Mouse (Mus musculus) gastrocnemius, postnatal 25 days (tissue): ENCODE measurements around the gene Ubr2. TPM values are rescaled to one million over a fixed set of nuclear protein-coding genes. Genes with fewer than 3 reads are reported as not detected.

Experiments
- DNase-seq: peaks from one replicate; pipeline ENCODE4 v3.0.0; 2022
- total RNA-seq, 2 experiments: library from RNA; stranded (reverse); gene quantifications; 1 replicate in 1 of 2; 2 replicates in 1 of 2; pipeline ENCODE4 v1.2.3; 2021

Gene Ubr2
- total RNA-seq, 2 experiments from 2014 or later: 44.6 to 46.0 TPM

- no peak for DNase-seq
These were observed 7.1 kb downstream of the Ubr2 start for GRCm38 (mm10) chr17:47003305-47003704.

GRCm38 (mm10) chr17:47002401-47002800, 8.0 kb downstream of the Ubr2 start:
- DNase-seq: peak; percentile 55

GRCm38 (mm10) chr17:46998840-46999239, 11.5 kb downstream of the Ubr2 start:
- no peak for DNase-seq

- no peak for DNase-seq
These were observed 13.9 kb downstream of the Ubr2 start for GRCm38 (mm10) chr17:46996484-46996883.

- DNase-seq: no peak
These were observed 14.7 kb downstream of the Ubr2 start for GRCm38 (mm10) chr17:46995621-46996020.

GRCm38 (mm10) chr17:46994641-46995398, 15.5 kb downstream of the Ubr2 start:
- peak; percentile 32 for DNase-seq

- no peak for DNase-seq
These were observed 16.7 kb downstream of the Ubr2 start for GRCm38 (mm10) chr17:46993625-46994024.

GRCm38 (mm10) chr17:46987631-46988030, 22.7 kb downstream of the Ubr2 start:
- DNase-seq: no peak

- DNase-seq: no peak
These were observed 30.3 kb downstream of the Ubr2 start for GRCm38 (mm10) chr17:46980050-46980449.

GRCm38 (mm10) chr17:46975183-46975582, 35.2 kb downstream of the Ubr2 start:
- no peak for DNase-seq

GRCm38 (mm10) chr17:46972603-46973002, 37.8 kb downstream of the Ubr2 start:
- DNase-seq: no peak

- DNase-seq: no peak
These were observed 43.5 kb downstream of the Ubr2 start for GRCm38 (mm10) chr17:46966892-46967291.

GRCm38 (mm10) chr17:46963186-46963585, 47.2 kb downstream of the Ubr2 start:
- no peak for DNase-seq

- DNase-seq: no peak
These were observed 48.2 kb downstream of the Ubr2 start for GRCm38 (mm10) chr17:46962153-46962552.

- no peak for DNase-seq
These were observed 50.1 kb downstream of the Ubr2 start for GRCm38 (mm10) chr17:46960216-46960615.

- no peak for DNase-seq
These were observed 52.3 kb downstream of the Ubr2 start for GRCm38 (mm10) chr17:46958045-46958444.

GRCm38 (mm10) chr17:46946276-46946675, 64.1 kb downstream of the Ubr2 start:
- no peak for DNase-seq

GRCm38 (mm10) chr17:46942421-46942820, 67.9 kb downstream of the Ubr2 start:
- DNase-seq: no peak

GRCm38 (mm10) chr17:46940461-46940860, 69.9 kb downstream of the Ubr2 start:
- no peak for DNase-seq

GRCm38 (mm10) chr17:46933557-46934348, 76.6 kb downstream of the Ubr2 start:
- DNase-seq: no peak

GRCm38 (mm10) chr17:46932961-46933360, 77.4 kb downstream of the Ubr2 start:
- no peak for DNase-seq

GRCm38 (mm10) chr17:46929897-46930296, 80.5 kb downstream of the Ubr2 start:
- no peak for DNase-seq

- no peak for DNase-seq
These were observed 81.1 kb downstream of the Ubr2 start for GRCm38 (mm10) chr17:46929277-46929676.

GRCm38 (mm10) chr17:46927781-46928180, 82.6 kb downstream of the Ubr2 start:
- DNase-seq: no peak
